Mouse (Mus musculus): ENCODE results near the gene Tmem39b.

DNA sequence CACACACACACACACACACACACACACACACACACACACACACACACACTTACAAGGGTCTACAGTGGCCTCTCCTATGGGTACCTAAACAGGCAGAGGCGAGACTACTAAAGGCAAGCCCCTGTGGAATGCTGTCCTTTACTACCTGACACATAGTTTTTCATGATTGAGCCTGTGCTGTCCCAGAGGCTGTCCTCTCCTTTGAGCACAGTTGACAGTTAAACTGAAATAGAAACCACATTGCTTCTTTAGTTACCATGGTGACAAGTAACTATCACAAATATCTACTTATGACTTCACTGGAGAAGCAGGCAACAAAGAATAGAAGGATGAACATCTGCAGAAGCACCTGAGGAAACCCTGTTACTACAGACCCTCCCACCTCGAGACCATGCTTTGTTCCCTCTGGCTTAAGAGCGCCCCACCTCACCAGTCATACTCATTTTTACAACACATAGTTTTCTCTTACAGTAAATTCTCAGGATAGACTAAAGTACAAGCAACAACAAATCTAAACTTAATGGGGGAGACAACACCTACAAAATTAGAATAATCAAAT is 34.3 kb downstream of the Tmem39b start:
- TF ChIP-seq TAL1 (IDR thresholded peaks at IDR 0.05; ENCODE audit: low read length) (no peak), GATA1 (IDR thresholded peaks at IDR 0.05; ENCODE audit: low read length) (no peak)

All from erythroblast, embryonic 14.5 days (primary cell).